ENCODE assay signal across 24 mouse cellular contexts in the genomic region with DNA sequence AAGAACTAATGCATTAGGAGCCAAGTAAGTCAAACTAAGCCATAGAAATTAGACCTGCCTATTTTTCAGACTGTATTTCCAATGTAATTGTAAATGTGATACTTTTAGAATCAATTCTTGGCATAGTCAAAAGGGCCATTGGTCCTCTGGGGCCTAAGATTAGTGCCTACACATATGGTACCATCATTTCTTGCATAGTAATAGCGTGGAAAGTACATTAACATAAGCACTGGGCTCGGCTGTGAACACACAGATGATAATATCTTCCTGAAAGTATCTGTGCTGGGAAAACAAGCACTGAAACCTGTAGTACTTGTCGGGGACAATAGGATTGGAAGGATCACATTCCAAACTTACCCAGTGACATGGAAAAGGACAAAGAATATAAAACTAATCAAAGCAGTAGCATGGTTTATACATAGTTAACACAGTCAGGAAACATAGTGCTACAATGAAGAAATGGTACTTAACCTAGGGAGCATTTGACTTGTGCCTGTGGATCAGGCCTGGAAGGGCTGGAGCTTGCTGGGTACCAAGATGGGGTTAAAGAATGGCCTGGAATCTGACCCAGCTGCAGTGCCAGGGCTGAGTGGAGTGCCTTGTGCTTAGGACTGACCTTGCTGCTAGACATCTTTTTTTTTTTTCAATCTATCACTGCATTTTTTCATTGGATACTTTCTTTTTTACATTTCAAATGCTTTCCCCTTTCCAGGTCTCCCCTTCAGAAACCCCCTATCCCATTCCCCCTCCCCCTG. TPM values are rescaled to one million over a fixed set of nuclear protein-coding genes. Genes with fewer than 3 reads are reported as not detected.
A peak's percentile ranks its signal among the peaks of the same experiment; 100 is the strongest.
DNase-seq lines count a peak whose midpoint lies in the region; ATAC-seq lines count a peak whose summit lies in the region.
"Had no signal": no experiment of that assay in that cellular context is flagged by ENCODE, and none has a peak within 500 bp of the region (broad histone marks: within the 10 kb centered on the region; RNA-seq: fewer than 3 reads in every experiment).

No protein-coding gene starts in this region.

- no peak overlapping the region for H3K27ac ChIP-seq in kidney, embryonic 14.5 days (ENCODE audit: low read depth, low read length)
- 0 out of 2 replicates have a peak overlapping the region, but pooled peaks have one; percentile 21 for H3K27ac ChIP-seq in lung, embryonic 16.5 days (ENCODE audit: low read length)
- H3K27ac ChIP-seq in embryonic facial prominence, embryonic 15.5 days (replicated peaks), result 0 out of 2 replicates have a peak overlapping the region, but pooled peaks have one; percentile 25
- H3K27ac ChIP-seq in hindbrain, embryonic 14.5 days, result no peak overlapping the region
- H3K27ac ChIP-seq: forebrain, embryonic 12.5 days; heart, embryonic 15.5 days; limb, embryonic 13.5 days; liver, embryonic 13.5 days; lung, embryonic 15.5 days had no signal

- no peak overlapping the region for H3K4me2 ChIP-seq in kidney, embryonic 14.5 days (replicated peaks; ENCODE audit: low read depth, low read length)
- no peak overlapping the region for H3K4me2 ChIP-seq in lung, embryonic 16.5 days (ENCODE audit: low read depth, low read length)
- no peak overlapping the region for H3K4me2 ChIP-seq in embryonic facial prominence, embryonic 15.5 days (replicated peaks)
- no peak overlapping the region for H3K4me2 ChIP-seq in hindbrain, embryonic 14.5 days (replicated peaks)
- H3K4me2 ChIP-seq: forebrain, embryonic 12.5 days; heart, embryonic 15.5 days; limb, embryonic 13.5 days; liver, embryonic 13.5 days; lung, embryonic 15.5 days; midbrain, embryonic 11.5 days had no signal

- no peaks in the 10 kb centered on the region for H3K27me3 ChIP-seq in kidney, embryonic 14.5 days (ENCODE audit: control insufficient read depth, insufficient read depth, low read length)
- H3K27me3 ChIP-seq in lung, embryonic 16.5 days (ENCODE audit: control insufficient read depth, insufficient read depth, low read depth, low read length), result no peaks in the 10 kb centered on the region
- no peaks in the 10 kb centered on the region for H3K27me3 ChIP-seq in embryonic facial prominence, embryonic 15.5 days
- no peaks in the 10 kb centered on the region for H3K27me3 ChIP-seq in hindbrain, embryonic 14.5 days (ENCODE audit: control insufficient read depth, insufficient read depth, low read length)
- H3K27me3 ChIP-seq: forebrain, embryonic 12.5 days; heart, embryonic 15.5 days; limb, embryonic 13.5 days; liver, embryonic 13.5 days; lung, embryonic 15.5 days had no signal

- ATAC-seq in kidney, embryonic 14.5 days (ENCODE audit: low FRiP score, low TSS enrichment), result no peak
- ATAC-seq in lung, embryonic 16.5 days (ENCODE audit: low read depth), result peak; percentile 56; the same call in 1 of the 2 replicates
- ATAC-seq in embryonic facial prominence, embryonic 15.5 days (ENCODE audit: insufficient number of reproducible peaks, low FRiP score, low TSS enrichment, low read depth), result no peak
- no peak for ATAC-seq in hindbrain, embryonic 14.5 days (ENCODE audit: low FRiP score)

- H3K9ac ChIP-seq in kidney, embryonic 14.5 days (ENCODE audit: low read depth, low read length), result no peak overlapping the region
- no peak overlapping the region for H3K9ac ChIP-seq in lung, embryonic 16.5 days (ENCODE audit: low read length)
- no peak overlapping the region for H3K9ac ChIP-seq in embryonic facial prominence, embryonic 15.5 days
- no peak overlapping the region for H3K9ac ChIP-seq in hindbrain, embryonic 14.5 days
- H3K9ac ChIP-seq: forebrain, embryonic 12.5 days; heart, embryonic 15.5 days; limb, embryonic 13.5 days; liver, embryonic 13.5 days; lung, embryonic 15.5 days had no signal

- 85% methylated on average over 3 of the region's 3 CpGs for WGBS in kidney, embryonic 14.5 days
- 68% methylated on average over 3 of the region's 3 CpGs for WGBS in lung, embryonic 16.5 days
- 39% methylated on average over 3 of the region's 3 CpGs for WGBS in embryonic facial prominence, embryonic 15.5 days
- 58% methylated on average over 3 of the region's 3 CpGs for WGBS in hindbrain, embryonic 14.5 days

- no peak overlapping the region for H3K4me3 ChIP-seq in kidney, embryonic 14.5 days (ENCODE audit: low read length)
- no peak overlapping the region for H3K4me3 ChIP-seq in lung, embryonic 16.5 days (ENCODE audit: low read length)
- no peak overlapping the region for H3K4me3 ChIP-seq in embryonic facial prominence, embryonic 15.5 days (replicated peaks)
- no peak overlapping the region for H3K4me3 ChIP-seq in hindbrain, embryonic 14.5 days (replicated peaks; ENCODE audit: low read length)
- H3K4me3 ChIP-seq: forebrain, embryonic 12.5 days; heart, embryonic 15.5 days; limb, embryonic 13.5 days; liver, embryonic 13.5 days; lung, embryonic 15.5 days had no signal

- H3K9me3 ChIP-seq in kidney, embryonic 14.5 days (ENCODE audit: control insufficient read depth, low read length), result no peaks in the 10 kb centered on the region
- H3K9me3 ChIP-seq in lung, embryonic 16.5 days (ENCODE audit: control insufficient read depth, low read length), result no peaks in the 10 kb centered on the region
- H3K9me3 ChIP-seq in embryonic facial prominence, embryonic 15.5 days (replicated peaks), result no peaks in the 10 kb centered on the region
- no peaks in the 10 kb centered on the region for H3K9me3 ChIP-seq in hindbrain, embryonic 14.5 days (ENCODE audit: control insufficient read depth, low read length)
- H3K9me3 ChIP-seq: forebrain, embryonic 12.5 days; heart, embryonic 15.5 days; limb, embryonic 13.5 days; liver, embryonic 13.5 days; lung, embryonic 15.5 days had no signal

- peaks cover 54% of the 10 kb centered on the region for H3K36me3 ChIP-seq in kidney, embryonic 14.5 days (ENCODE audit: control insufficient read depth, insufficient read depth, low read length)
- H3K36me3 ChIP-seq in lung, embryonic 16.5 days (ENCODE audit: control insufficient read depth, insufficient read depth, low read length), result peaks cover 22% of the 10 kb centered on the region
- H3K36me3 ChIP-seq in embryonic facial prominence, embryonic 15.5 days, result peaks cover 33% of the 10 kb centered on the region
- H3K36me3 ChIP-seq in hindbrain, embryonic 14.5 days (replicated peaks; ENCODE audit: control insufficient read depth, insufficient read depth), result peaks cover 20% of the 10 kb centered on the region

- DNase-seq in kidney, adult 11 months, result peak; percentile 66
- no peak for DNase-seq in lung, postnatal 25 days (ENCODE audit: low spot score)
- DNase-seq in kidney, postnatal 36 days, result peak; percentile 64 to 72
- no peak for DNase-seq in hindbrain, embryonic 14.5 days (ENCODE audit: low spot score)
- DNase-seq: adrenal gland, adult 2 months; cerebellum, adult 2 months; cerebellum, postnatal 36 days; heart, adult 11 months; layer of hippocampus, postnatal 36 days; liver, embryonic 13.5 days; right cerebral cortex, postnatal 25 days; thymus, adult 2 months had no signal

- no peaks in the 10 kb centered on the region; the same call in 1 of the 2 replicates for H3K4me1 ChIP-seq in kidney, embryonic 14.5 days (ENCODE audit: control insufficient read depth, insufficient read depth, low read length)
- H3K4me1 ChIP-seq in lung, embryonic 16.5 days (replicated peaks; ENCODE audit: control insufficient read depth, insufficient read depth, low read length), result peaks cover 16% of the 10 kb centered on the region
- H3K4me1 ChIP-seq in embryonic facial prominence, embryonic 15.5 days, result 0 out of 2 replicates have a peak, but pooled peaks cover 11% of the 10 kb centered on the region
- no peaks in the 10 kb centered on the region for H3K4me1 ChIP-seq in hindbrain, embryonic 14.5 days (replicated peaks; ENCODE audit: control insufficient read depth, insufficient read depth, low read length)
- H3K4me1 ChIP-seq: heart, embryonic 15.5 days; liver, embryonic 13.5 days had no signal

RNA-seq across cellular contexts. Expression of a gene that starts 29.6 kb away (rescaled TPM):
- 11.4 and 26.5 TPM in 2 replicates for polyA plus RNA-seq in kidney, embryonic 14.5 days (2014; fragmentation: Nextera tagmentation; extraction: Ambion mirVana)
- polyA plus RNA-seq in lung, embryonic 16.5 days (2015; fragmentation: Nextera tagmentation; extraction: Ambion mirVana), result 8.7 and 8.9 TPM in 2 replicates
- 15.3 and 16.1 TPM in 2 replicates for polyA plus RNA-seq in embryonic facial prominence, embryonic 15.5 days (2015; fragmentation: Nextera tagmentation; extraction: Ambion mirVana)
- 6.7 and 7.4 TPM in 2 replicates for polyA plus RNA-seq in hindbrain, embryonic 14.5 days (2014; fragmentation: Nextera tagmentation; extraction: Ambion mirVana)

RNA-seq across cellular contexts. Expression of a gene that starts 42.9 kb away (rescaled TPM):
- not detected in 2 replicates for polyA plus RNA-seq in kidney, embryonic 14.5 days (2014; fragmentation: Nextera tagmentation; extraction: Ambion mirVana)
- 0.25 TPM in 1 of 2 replicates, not detected in the other for polyA plus RNA-seq in lung, embryonic 16.5 days (2015; fragmentation: Nextera tagmentation; extraction: Ambion mirVana)
- polyA plus RNA-seq in embryonic facial prominence, embryonic 15.5 days (2015; fragmentation: Nextera tagmentation; extraction: Ambion mirVana), result 0.62 and 0.92 TPM in 2 replicates
- 8.7 and 8.9 TPM in 2 replicates for polyA plus RNA-seq in hindbrain, embryonic 14.5 days (2014; fragmentation: Nextera tagmentation; extraction: Ambion mirVana)
- polyA plus RNA-seq: adrenal gland, adult 2 months; C2C12; liver, embryonic 13.5 days; spleen, adult 2 months; stomach, embryonic 14.5 days; thymus, adult 2 months; urinary bladder, adult 2 months had no signal

Comparison
In these comparisons a context has a peak if more than half of its experiments do, and no peak if none do; other contexts are left out.
1. DNase-seq: peak in kidney, adult 11 months (single experiment) and kidney, postnatal 36 days (2 of 2); none in lung, postnatal 25 days (single experiment) and hindbrain, embryonic 14.5 days (single experiment).
2. H3K27ac ChIP-seq: peak in lung, embryonic 16.5 days (single experiment) and embryonic facial prominence, embryonic 15.5 days (single experiment); none in kidney, embryonic 14.5 days (single experiment) and hindbrain, embryonic 14.5 days (single experiment).